Mouse (Mus musculus) spleen, adult 2 months (tissue): ENCODE results near the gene Glis1.

Source experiments
- CTCF ChIP-seq: fragments of 200-500 bp; IDR thresholded peaks from 2 replicates; pipeline ENCODE4 v1.5.1; 2011; ENCODE audit warnings: mild to moderate bottlenecking, inconsistent platforms; ENCODE audit not compliant: insufficient read depth, insufficient read length, insufficient replicate concordance; ENCODE audit errors: extremely low read depth
- POLR2A ChIP-seq: fragments of 200-500 bp; IDR thresholded peaks from 2 replicates; pipeline ENCODE4 v1.6.1; 2011; ENCODE audit warnings: low read depth, low read length, inconsistent platforms

DNA sequence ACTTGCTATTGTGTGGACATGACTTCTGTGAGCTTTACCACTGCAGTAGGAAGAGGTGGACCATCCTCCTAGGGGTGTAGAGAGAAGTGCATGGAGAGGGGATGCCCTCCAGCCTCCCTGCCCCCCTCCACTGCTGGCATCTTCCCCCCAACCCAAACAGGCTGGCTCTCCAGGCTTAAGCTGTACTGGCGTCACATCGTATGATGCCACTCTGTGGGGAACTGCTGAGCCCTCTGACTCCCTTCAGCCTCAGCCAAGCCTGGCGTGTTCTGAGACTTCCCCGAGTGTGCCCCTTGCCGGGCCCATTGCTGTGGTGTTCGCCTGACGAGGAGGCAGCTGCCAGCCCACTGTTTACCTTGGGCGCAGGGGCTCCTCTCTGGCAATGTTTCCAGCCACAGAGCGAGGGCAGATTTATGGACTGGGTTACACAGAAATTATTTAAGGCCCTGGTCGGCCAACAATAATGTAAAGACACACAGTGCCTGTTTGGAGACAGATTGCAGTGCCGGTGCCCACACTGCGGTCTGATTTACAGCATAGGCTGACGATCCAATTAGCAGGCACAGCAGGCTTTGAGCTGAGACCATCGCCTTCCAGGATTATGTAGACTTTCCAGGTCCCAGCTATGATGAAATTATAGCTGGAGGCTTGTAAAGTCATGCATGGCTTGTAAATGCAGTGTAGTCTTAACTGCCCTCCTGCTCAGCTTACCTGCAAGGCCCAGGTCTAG lies 156.6 kb downstream of the Glis1 start:
- TF ChIP-seq CTCF (no peak), POLR2A (no peak)
